Mouse (Mus musculus): ENCODE data around the gene Becn1. TPM values are rescaled to one million over a fixed set of nuclear protein-coding genes. Genes with fewer than 3 reads are reported as not detected.

Becn1 gene
- polyA plus RNA-seq, 1 experiment from 2014 or later, result 148 TPM

GRCm38 (mm10) chr11:101311083-101311482, 9.0 kb upstream of the Becn1 start:
- 88% methylated on average over 3 of the region's 3 CpGs for WGBS
- no peaks in the 10 kb centered on the region for H3K36me3 ChIP-seq
- H3K9me3 ChIP-seq (replicated peaks), result no peaks in the 10 kb centered on the region
- H3K4me3 ChIP-seq, result no peak overlapping the region
- DNase-seq (ENCODE audit: low spot score), result no peak
- H3K4me1 ChIP-seq, result no peaks in the 10 kb centered on the region; the same call in none of the 2 replicates
- H3K27me3 ChIP-seq (ENCODE audit: low read depth, poor library complexity, severe bottlenecking), result no peaks in the 10 kb centered on the region
- H3K27ac ChIP-seq, result no peak overlapping the region

GRCm38 (mm10) chr11:101307744-101308143, 5.7 kb upstream of the Becn1 start:
- 43% methylated on average over 5 of the region's 5 CpGs for WGBS
- no peak overlapping the region for H3K27ac ChIP-seq

GRCm38 (mm10) chr11:101301299-101302003, 635 bp downstream of the Becn1 start:
- 13% methylated on average over 26 of the region's 26 CpGs for WGBS
- H3K4me1 ChIP-seq, result peaks cover 17% of the 10 kb centered on the region
- no peaks in the 10 kb centered on the region for H3K9me3 ChIP-seq (replicated peaks)
- H3K27me3 ChIP-seq (ENCODE audit: low read depth, poor library complexity, severe bottlenecking), result no peaks in the 10 kb centered on the region
- H3K36me3 ChIP-seq, result peaks cover 34% of the 10 kb centered on the region
- H3K4me3 ChIP-seq, result peak overlapping the region; percentile 83
- peak overlapping the region; percentile 84 for H3K27ac ChIP-seq
- DNase-seq (ENCODE audit: low spot score), result no peak

More at GRCm38 (mm10) chr11:101307744-101308143, 5.7 kb upstream of the Becn1 start:
- no peaks in the 10 kb centered on the region for H3K27me3 ChIP-seq (ENCODE audit: low read depth, poor library complexity, severe bottlenecking)
- H3K9me3 ChIP-seq (replicated peaks), result no peaks in the 10 kb centered on the region
- H3K36me3 ChIP-seq, result no peaks in the 10 kb centered on the region
- H3K4me1 ChIP-seq, result no peaks in the 10 kb centered on the region
- no peak for DNase-seq (ENCODE audit: low spot score)
- H3K4me3 ChIP-seq, result no peak overlapping the region

DNA sequence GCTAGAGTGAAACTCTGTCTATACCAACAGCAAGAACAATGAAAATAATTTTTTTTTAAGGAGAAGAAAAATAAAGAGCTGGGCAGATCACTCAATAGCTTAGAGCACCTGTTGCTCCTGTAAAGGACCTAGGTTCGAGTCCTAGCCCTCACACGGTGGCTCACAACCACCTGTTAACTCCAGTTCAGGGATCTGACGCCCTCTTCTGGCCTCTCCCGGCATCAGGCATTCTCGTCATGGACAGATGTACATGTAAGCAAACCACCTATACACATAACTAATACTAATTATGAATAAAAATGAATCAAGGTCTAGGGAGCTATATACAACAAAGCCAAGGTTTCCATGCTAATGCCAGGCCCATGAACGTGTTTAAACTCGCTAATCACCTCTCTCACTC, 1.2 kb downstream of the Becn1 start:
- Histone ChIP-seq H3K4me1 (peaks cover 17% of the 10 kb centered on the region), H3K27ac (no peak overlapping the region), H3K36me3 (peaks cover 39% of the 10 kb centered on the region), H3K9me3 (replicated peaks) (no peaks in the 10 kb centered on the region), H3K4me3 (peak overlapping the region; percentile 83), H3K27me3 (ENCODE audit: low read depth, poor library complexity, severe bottlenecking) (no peaks in the 10 kb centered on the region)
- 68% methylated on average over 7 of the region's 7 CpGs for WGBS
- no peak for DNase-seq (ENCODE audit: low spot score)

- Histone ChIP-seq H3K4me3 (no peak overlapping the region), H3K27ac (no peak overlapping the region), H3K9me3 (replicated peaks) (no peaks in the 10 kb centered on the region), H3K36me3 (peaks cover 94% of the 10 kb centered on the region), H3K27me3 (ENCODE audit: low read depth, poor library complexity, severe bottlenecking) (no peaks in the 10 kb centered on the region), H3K4me1 (no peaks in the 10 kb centered on the region)
- 96% methylated on average over 8 of the region's 8 CpGs for WGBS
- no peak for DNase-seq (ENCODE audit: low spot score)
These were observed 6.9 kb downstream of the Becn1 start for GRCm38 (mm10) chr11:101295191-101295590.

DNA sequence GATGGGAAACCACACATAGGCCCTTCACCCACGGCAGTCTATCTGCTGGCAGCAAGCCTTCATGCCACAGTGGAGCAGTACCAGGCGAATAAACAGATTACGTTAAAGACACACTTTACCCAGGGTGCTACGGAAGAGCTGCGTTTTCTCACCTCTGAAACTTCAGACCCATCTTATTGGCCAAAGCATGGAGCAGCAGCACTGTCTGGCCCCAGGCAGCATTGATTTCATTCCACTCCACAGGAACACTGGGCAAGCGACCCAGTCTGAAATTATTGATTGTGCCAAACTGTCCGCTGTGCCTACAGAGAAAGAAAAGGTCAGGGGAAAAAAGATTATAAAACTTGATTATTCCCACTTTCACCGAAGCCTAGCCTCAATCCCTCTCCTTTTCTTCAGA, 10.9 kb downstream of the Becn1 start:
- no peaks in the 10 kb centered on the region for H3K27me3 ChIP-seq (ENCODE audit: low read depth, poor library complexity, severe bottlenecking)
- WGBS, result 96% methylated on average over 8 of the region's 8 CpGs
- DNase-seq (ENCODE audit: low spot score), result no peak
- H3K4me3 ChIP-seq, result no peak overlapping the region
- no peak overlapping the region for H3K27ac ChIP-seq
- H3K9me3 ChIP-seq (replicated peaks), result no peaks in the 10 kb centered on the region
- H3K36me3 ChIP-seq, result peaks cover 98% of the 10 kb centered on the region
- H3K4me1 ChIP-seq, result no peaks in the 10 kb centered on the region

- 87% methylated on average over 9 of the region's 9 CpGs for WGBS
- H3K9me3 ChIP-seq (replicated peaks), result no peaks in the 10 kb centered on the region
- H3K27ac ChIP-seq, result no peak overlapping the region
- no peaks in the 10 kb centered on the region for H3K27me3 ChIP-seq (ENCODE audit: low read depth, poor library complexity, severe bottlenecking)
- no peak overlapping the region for H3K4me3 ChIP-seq
- no peak for DNase-seq (ENCODE audit: low spot score)
- peaks cover 76% of the 10 kb centered on the region for H3K36me3 ChIP-seq
- H3K4me1 ChIP-seq, result no peaks in the 10 kb centered on the region
These were observed 14.8 kb downstream of the Becn1 start for GRCm38 (mm10) chr11:101287306-101287705.

GRCm38 (mm10) chr11:101283805-101284204, 18.3 kb downstream of the Becn1 start:
- no peaks in the 10 kb centered on the region for H3K9me3 ChIP-seq (replicated peaks)
- WGBS, result 77% methylated on average over 4 of the region's 4 CpGs
- DNase-seq (ENCODE audit: low spot score), result no peak
- H3K27me3 ChIP-seq (ENCODE audit: low read depth, poor library complexity, severe bottlenecking), result peaks cover 16% of the 10 kb centered on the region
- H3K4me1 ChIP-seq, result peaks cover 6% of the 10 kb centered on the region
- no peak overlapping the region for H3K27ac ChIP-seq
- H3K36me3 ChIP-seq, result peaks cover 41% of the 10 kb centered on the region
- no peak overlapping the region for H3K4me3 ChIP-seq

DNA sequence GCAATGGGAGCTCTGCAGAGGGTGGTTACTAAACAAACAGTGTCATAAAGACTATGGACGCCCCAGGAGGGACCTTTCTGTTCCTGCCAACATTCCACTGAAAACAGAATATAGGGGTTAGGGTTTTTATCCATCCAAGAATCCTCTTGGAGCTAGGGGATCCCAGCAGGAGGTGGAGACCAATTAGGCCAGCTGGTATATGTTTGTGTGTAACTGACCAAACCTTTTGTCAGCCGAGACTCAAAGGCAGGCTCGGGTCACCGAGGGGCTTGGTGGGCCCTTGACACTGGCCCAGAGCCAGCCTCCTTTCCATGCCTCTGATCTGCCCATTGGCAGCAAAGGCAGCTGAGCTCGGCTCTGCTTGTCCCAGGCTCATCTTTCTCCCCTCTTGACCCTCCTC, 19.2 kb downstream of the Becn1 start:
- no peak overlapping the region; the same call in 1 of the 2 replicates for H3K27ac ChIP-seq
- H3K27me3 ChIP-seq (ENCODE audit: low read depth, poor library complexity, severe bottlenecking), result peaks cover 16% of the 10 kb centered on the region
- H3K36me3 ChIP-seq, result peaks cover 32% of the 10 kb centered on the region
- no peaks in the 10 kb centered on the region for H3K9me3 ChIP-seq (replicated peaks)
- H3K4me3 ChIP-seq, result no peak overlapping the region
- WGBS, result 58% methylated on average over 5 of the region's 5 CpGs
- peaks cover 13% of the 10 kb centered on the region for H3K4me1 ChIP-seq
- no peak for DNase-seq (ENCODE audit: low spot score)

- Histone ChIP-seq H3K27me3 (ENCODE audit: low read depth, poor library complexity, severe bottlenecking) (peaks cover 35% of the 10 kb centered on the region), H3K4me3 (no peak overlapping the region), H3K9me3 (replicated peaks) (no peaks in the 10 kb centered on the region), H3K4me1 (peaks cover 33% of the 10 kb centered on the region), H3K36me3 (peaks cover 29% of the 10 kb centered on the region), H3K27ac (no peak overlapping the region)
- no peak for DNase-seq (ENCODE audit: low spot score)
- WGBS, result 53% methylated on average over 7 of the region's 7 CpGs
These were observed 21.2 kb downstream of the Becn1 start for GRCm38 (mm10) chr11:101280837-101281236.

- H3K27ac ChIP-seq, result peak overlapping the region; percentile 86
- DNase-seq (ENCODE audit: low spot score), result no peak
- H3K27me3 ChIP-seq (ENCODE audit: low read depth, poor library complexity, severe bottlenecking), result peaks cover 41% of the 10 kb centered on the region
- H3K4me1 ChIP-seq, result peaks cover 40% of the 10 kb centered on the region
- H3K4me3 ChIP-seq, result peak overlapping the region; percentile 87
- H3K36me3 ChIP-seq, result peaks cover 17% of the 10 kb centered on the region
- 62% methylated on average over 14 of the region's 14 CpGs for WGBS
- H3K9me3 ChIP-seq (replicated peaks), result no peaks in the 10 kb centered on the region
These were observed 22.9 kb downstream of the Becn1 start for GRCm38 (mm10) chr11:101279193-101279569.

- H3K9me3 ChIP-seq (replicated peaks), result no peaks in the 10 kb centered on the region
- peak within 1 kb of the TSS; percentile 86 for H3K27ac ChIP-seq
- peaks cover 45% of the 10 kb centered on the region for H3K27me3 ChIP-seq (ENCODE audit: low read depth, poor library complexity, severe bottlenecking)
- peak within 1 kb of the TSS; percentile 87 for H3K4me3 ChIP-seq
- H3K4me1 ChIP-seq, result peaks cover 40% of the 10 kb centered on the region
- WGBS, result 11% methylated on average over 45 of the region's 45 CpGs
- peaks cover 17% of the 10 kb centered on the region for H3K36me3 ChIP-seq
- peak; percentile 86 for DNase-seq (ENCODE audit: low spot score)
These were observed 23.6 kb downstream of the Becn1 start, which contains the start of the genes Cntd1 and Coa3 for GRCm38 (mm10) chr11:101278223-101279192. Cntd1 (plus strand) TSS chr11:101279012. Coa3 (minus strand) TSS chr11:101279114.

Measured in limb, embryonic 10.5 days (tissue).